Mouse (Mus musculus) testis, postnatal 10 days (tissue): Measurements from ENCODE around the gene Kcnma1.

Source experiments
- DNase-seq: peaks from one replicate; pipeline ENCODE4 v3.0.0; 2021; ENCODE audit warnings: low spot score

The Kcnma1 gene

GRCm38 (mm10) chr14:23300443-23300842 is 713.8 kb downstream of the Kcnma1 start:
- DNase-seq = no peak

- DNase-seq = no peak
Measured at GRCm38 (mm10) chr14:23290634-23291033, 723.7 kb downstream of the Kcnma1 start.

- peak; percentile 38 for DNase-seq
Measured at GRCm38 (mm10) chr14:23266554-23267309, 747.6 kb downstream of the Kcnma1 start.

- DNase-seq = no peak
Measured at GRCm38 (mm10) chr14:23253154-23253553, 761.1 kb downstream of the Kcnma1 start.

GRCm38 (mm10) chr14:23244446-23244845 is 769.8 kb downstream of the Kcnma1 start:
- no peak for DNase-seq

GRCm38 (mm10) chr14:23243857-23244256 is 770.4 kb downstream of the Kcnma1 start:
- no peak for DNase-seq
